Mouse (Mus musculus): ENCODE results near the gene Smco3. TPM values are rescaled to one million over a fixed set of nuclear protein-coding genes. Genes with fewer than 3 reads are reported as not detected.

Smco3 gene
- polyA plus RNA-seq, 1 experiment, result not detected

DNA sequence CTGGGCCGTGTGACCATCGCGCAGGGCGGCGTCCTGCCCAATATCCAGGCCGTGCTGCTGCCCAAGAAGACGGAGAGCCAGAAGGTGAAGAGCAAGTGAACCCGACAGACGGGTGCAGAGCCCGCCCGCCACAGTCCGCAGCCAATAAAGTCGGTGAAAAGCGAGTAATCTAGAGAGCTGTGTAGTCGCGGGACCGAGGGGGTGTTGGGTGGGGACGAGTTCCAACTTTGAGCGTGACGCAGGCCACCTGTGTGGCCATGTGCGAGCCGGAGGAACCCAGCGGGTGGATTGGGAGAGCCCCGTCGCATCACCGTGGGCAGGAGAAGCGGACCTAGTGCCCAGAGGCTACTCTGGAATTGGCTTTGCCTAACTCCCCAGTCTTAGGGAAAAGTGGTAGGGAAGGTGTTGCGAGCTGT is 26.6 kb downstream of the Smco3 start:
- Histone ChIP-seq H3K27ac (ENCODE audit: insufficient read depth, low read length) (peak overlapping the region; percentile 33), H3K9me3 (replicated peaks; ENCODE audit: control insufficient read depth, insufficient read depth, low read length, poor library complexity, severe bottlenecking) (no peaks in the 10 kb centered on the region), H3K27me3 (ENCODE audit: control insufficient read depth, insufficient read depth, low read length, poor library complexity, severe bottlenecking) (no peaks in the 10 kb centered on the region), H3K9ac (ENCODE audit: low read depth, poor library complexity, severe bottlenecking) (peak overlapping the region; percentile 76), H3K36me3 (ENCODE audit: control insufficient read depth, insufficient read depth, low read length, poor library complexity, severe bottlenecking) (peaks cover 11% of the 10 kb centered on the region), H3K4me1 (ENCODE audit: control insufficient read depth, insufficient read depth, low read length) (peaks cover 8% of the 10 kb centered on the region), H3K4me3 (ENCODE audit: low read depth, low read length) (peak overlapping the region; percentile 77)
- TF ChIP-seq EP300 (IDR thresholded peaks at IDR 0.05; ENCODE audit: insufficient read depth, low read depth, low read length), result no peak

DNA sequence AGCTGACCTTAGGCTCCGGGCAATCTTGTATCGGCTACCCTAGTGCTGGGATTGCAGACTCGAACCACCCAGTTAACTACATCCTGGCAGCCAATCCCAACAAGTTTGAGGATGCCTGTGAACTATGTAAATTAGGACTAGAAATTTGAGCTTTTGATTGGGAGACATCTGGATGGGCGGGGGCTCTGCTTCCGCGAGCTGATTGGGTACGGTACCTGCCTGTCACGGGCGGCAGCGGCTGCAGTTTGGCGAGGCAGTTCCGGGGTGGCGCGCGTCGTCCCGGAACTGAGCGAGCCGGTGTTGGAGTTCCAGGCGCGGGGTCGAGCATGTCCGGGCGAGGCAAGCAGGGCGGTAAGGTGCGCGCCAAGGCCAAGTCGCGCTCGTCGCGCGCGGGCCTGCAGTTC is 27.2 kb downstream of the Smco3 start, which contains the start of gene H2afj:
Gene H2afj, plus strand, starts transcription at position 231 of the 404 bp plus-strand sequence.
- H3K27ac ChIP-seq (ENCODE audit: insufficient read depth, low read length), result peak within 1 kb of the TSS; percentile 95
- H3K4me3 ChIP-seq (ENCODE audit: low read depth, low read length), result peak within 1 kb of the TSS; percentile 93
- H3K27me3 ChIP-seq (ENCODE audit: control insufficient read depth, insufficient read depth, low read length, poor library complexity, severe bottlenecking), result no peaks in the 10 kb centered on the region
- H3K36me3 ChIP-seq (ENCODE audit: control insufficient read depth, insufficient read depth, low read length, poor library complexity, severe bottlenecking), result peaks cover 9% of the 10 kb centered on the region; the same call in 1 of the 2 replicates
- H3K4me1 ChIP-seq (ENCODE audit: control insufficient read depth, insufficient read depth, low read length), result peaks cover 8% of the 10 kb centered on the region
- peak within 1 kb of the TSS; percentile 85 for H3K9ac ChIP-seq (ENCODE audit: low read depth, poor library complexity, severe bottlenecking)
- H3K9me3 ChIP-seq (replicated peaks; ENCODE audit: control insufficient read depth, insufficient read depth, low read length, poor library complexity, severe bottlenecking), result no peaks in the 10 kb centered on the region
- TF ChIP-seq CTCF (IDR thresholded peaks at IDR 0.05; ENCODE audit: low read depth, low read length) (no peak), POLR2A (IDR thresholded peaks at IDR 0.05; ENCODE audit: insufficient read depth, low read length) (peak; percentile 74)

- Histone ChIP-seq H3K4me3 (ENCODE audit: low read depth, low read length) (peak overlapping the region; percentile 93), H3K27me3 (ENCODE audit: control insufficient read depth, insufficient read depth, low read length, poor library complexity, severe bottlenecking) (no peaks in the 10 kb centered on the region), H3K9ac (ENCODE audit: low read depth, poor library complexity, severe bottlenecking) (peak overlapping the region; percentile 85), H3K27ac (ENCODE audit: insufficient read depth, low read length) (peak overlapping the region; percentile 95), H3K36me3 (ENCODE audit: control insufficient read depth, insufficient read depth, low read length, poor library complexity, severe bottlenecking) (peaks cover 9% of the 10 kb centered on the region; the same call in 1 of the 2 replicates), H3K4me1 (ENCODE audit: control insufficient read depth, insufficient read depth, low read length) (peaks cover 8% of the 10 kb centered on the region), H3K9me3 (replicated peaks; ENCODE audit: control insufficient read depth, insufficient read depth, low read length, poor library complexity, severe bottlenecking) (no peaks in the 10 kb centered on the region)
- TF ChIP-seq CTCF (IDR thresholded peaks at IDR 0.05; ENCODE audit: low read depth, low read length), result no peak
- TF ChIP-seq EP300 (IDR thresholded peaks at IDR 0.05; ENCODE audit: insufficient read depth, low read depth, low read length), result no peak
- TF ChIP-seq POLR2A (IDR thresholded peaks at IDR 0.05; ENCODE audit: insufficient read depth, low read length), result no peak
Observed at GRCm38 (mm10) chr6:136807395-136808013, 27.7 kb downstream of the Smco3 start.

- Histone ChIP-seq H3K4me3 (ENCODE audit: low read depth, low read length) (peak overlapping the region; percentile 20), H3K4me1 (ENCODE audit: control insufficient read depth, insufficient read depth, low read length) (peaks cover 6% of the 10 kb centered on the region), H3K36me3 (ENCODE audit: control insufficient read depth, insufficient read depth, low read length, poor library complexity, severe bottlenecking) (peaks cover 9% of the 10 kb centered on the region; the same call in 1 of the 2 replicates), H3K9ac (ENCODE audit: low read depth, poor library complexity, severe bottlenecking) (peak overlapping the region; percentile 85), H3K27me3 (ENCODE audit: control insufficient read depth, insufficient read depth, low read length, poor library complexity, severe bottlenecking) (no peaks in the 10 kb centered on the region), H3K9me3 (replicated peaks; ENCODE audit: control insufficient read depth, insufficient read depth, low read length, poor library complexity, severe bottlenecking) (no peaks in the 10 kb centered on the region), H3K27ac (ENCODE audit: insufficient read depth, low read length) (peak overlapping the region; percentile 95)
- no peak for TF ChIP-seq CTCF (IDR thresholded peaks at IDR 0.05; ENCODE audit: low read depth, low read length)
- TF ChIP-seq EP300 (IDR thresholded peaks at IDR 0.05; ENCODE audit: insufficient read depth, low read depth, low read length), result no peak
- TF ChIP-seq POLR2A (IDR thresholded peaks at IDR 0.05; ENCODE audit: insufficient read depth, low read length), result no peak
Observed at GRCm38 (mm10) chr6:136806819-136807218, 28.4 kb downstream of the Smco3 start.

DNA sequence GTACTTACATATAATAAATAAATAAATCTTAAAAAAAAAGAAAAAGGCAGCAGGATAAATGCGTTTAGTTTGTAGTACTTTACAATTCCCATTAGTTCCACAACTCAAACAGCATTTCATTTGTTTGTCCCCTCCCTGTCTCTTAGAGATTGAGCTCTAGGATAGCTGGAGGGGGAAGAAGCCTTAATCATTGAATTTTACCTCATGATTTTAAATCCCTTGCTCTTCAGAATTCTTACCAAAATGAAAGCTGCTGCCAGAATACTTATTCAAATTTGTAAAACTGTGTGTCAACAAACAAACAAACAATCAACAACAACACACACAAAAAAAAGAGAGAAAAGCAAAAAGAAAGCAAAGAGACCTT is 29.9 kb downstream of the Smco3 start:
- Histone ChIP-seq H3K27ac (ENCODE audit: insufficient read depth, low read length) (no peak overlapping the region), H3K36me3 (ENCODE audit: control insufficient read depth, insufficient read depth, low read length, poor library complexity, severe bottlenecking) (peaks cover 9% of the 10 kb centered on the region; the same call in 1 of the 2 replicates), H3K27me3 (ENCODE audit: control insufficient read depth, insufficient read depth, low read length, poor library complexity, severe bottlenecking) (no peaks in the 10 kb centered on the region; the same call in 1 of the 2 replicates), H3K4me3 (ENCODE audit: low read depth, low read length) (no peak overlapping the region), H3K9ac (ENCODE audit: low read depth, poor library complexity, severe bottlenecking) (no peak overlapping the region), H3K4me1 (ENCODE audit: control insufficient read depth, insufficient read depth, low read length) (peaks cover 6% of the 10 kb centered on the region), H3K9me3 (replicated peaks; ENCODE audit: control insufficient read depth, insufficient read depth, low read length, poor library complexity, severe bottlenecking) (peaks cover 3% of the 10 kb centered on the region; the same call in 1 of the 2 replicates)
- TF ChIP-seq CTCF (IDR thresholded peaks at IDR 0.05; ENCODE audit: low read depth, low read length) (no peak), EP300 (IDR thresholded peaks at IDR 0.05; ENCODE audit: insufficient read depth, low read depth, low read length) (no peak), POLR2A (IDR thresholded peaks at IDR 0.05; ENCODE audit: insufficient read depth, low read length) (no peak)

DNA sequence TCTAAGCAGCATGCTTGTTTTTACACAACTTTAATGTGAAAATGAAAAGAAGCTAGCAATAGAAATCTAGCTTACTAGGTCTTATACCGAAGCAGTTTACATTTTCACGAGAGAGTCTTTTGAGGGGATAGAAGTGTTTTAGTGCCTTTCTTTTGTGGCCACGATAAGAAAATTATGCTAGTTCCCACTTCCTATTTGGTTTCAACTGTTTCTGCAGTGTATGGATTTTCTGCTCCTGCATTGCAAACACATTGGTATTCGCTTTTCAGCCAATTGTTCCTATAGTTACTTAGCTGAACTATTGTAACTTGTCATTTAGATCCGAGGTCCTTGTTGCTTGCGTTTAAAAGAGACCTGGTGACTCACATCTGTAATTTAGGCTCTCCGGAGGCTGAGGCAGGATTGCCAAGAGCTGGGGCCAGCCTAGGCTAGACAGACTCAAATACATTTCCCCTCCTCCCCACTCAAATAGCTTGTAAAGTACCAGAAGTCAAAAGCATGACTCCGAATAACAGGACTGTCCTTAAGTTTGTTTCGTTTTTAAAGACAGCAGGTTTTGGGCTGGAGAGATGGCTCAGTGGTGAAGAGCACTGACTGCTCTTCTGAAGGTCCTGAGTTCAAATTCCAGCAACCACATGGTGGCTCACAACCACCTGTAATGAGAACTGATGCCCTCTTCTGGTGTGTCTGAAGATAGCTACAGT is 30.4 kb downstream of the Smco3 start:
- H3K27me3 ChIP-seq (ENCODE audit: control insufficient read depth, insufficient read depth, low read length, poor library complexity, severe bottlenecking), result no peaks in the 10 kb centered on the region; the same call in 1 of the 2 replicates
- no peak for TF ChIP-seq EP300 (IDR thresholded peaks at IDR 0.05; ENCODE audit: insufficient read depth, low read depth, low read length)
- TF ChIP-seq POLR2A (IDR thresholded peaks at IDR 0.05; ENCODE audit: insufficient read depth, low read length), result no peak
- TF ChIP-seq CTCF (IDR thresholded peaks at IDR 0.05; ENCODE audit: low read depth, low read length), result no peak
- peaks cover 4% of the 10 kb centered on the region; the same call in 1 of the 2 replicates for H3K36me3 ChIP-seq (ENCODE audit: control insufficient read depth, insufficient read depth, low read length, poor library complexity, severe bottlenecking)
- H3K4me1 ChIP-seq (ENCODE audit: control insufficient read depth, insufficient read depth, low read length), result peaks cover 4% of the 10 kb centered on the region
- H3K9me3 ChIP-seq (replicated peaks; ENCODE audit: control insufficient read depth, insufficient read depth, low read length, poor library complexity, severe bottlenecking), result peaks cover 3% of the 10 kb centered on the region; the same call in 1 of the 2 replicates
- H3K9ac ChIP-seq (ENCODE audit: low read depth, poor library complexity, severe bottlenecking), result peak overlapping the region; percentile 29; the same call in 1 of the 2 replicates
- peak overlapping the region; percentile 54 for H3K27ac ChIP-seq (ENCODE audit: insufficient read depth, low read length)
- H3K4me3 ChIP-seq (ENCODE audit: low read depth, low read length), result 0 out of 2 replicates have a peak overlapping the region, but pooled peaks have one; percentile 8
